Mouse (Mus musculus) telencephalon, adult 2 months (tissue): Measurements from ENCODE around the gene Reep3.

Experiments
- DNase-seq: peaks from one replicate; pipeline ENCODE4 v3.0.0-alpha.2; 2011; ENCODE audit warnings: low read depth, low spot score

Reep3 gene

DNA sequence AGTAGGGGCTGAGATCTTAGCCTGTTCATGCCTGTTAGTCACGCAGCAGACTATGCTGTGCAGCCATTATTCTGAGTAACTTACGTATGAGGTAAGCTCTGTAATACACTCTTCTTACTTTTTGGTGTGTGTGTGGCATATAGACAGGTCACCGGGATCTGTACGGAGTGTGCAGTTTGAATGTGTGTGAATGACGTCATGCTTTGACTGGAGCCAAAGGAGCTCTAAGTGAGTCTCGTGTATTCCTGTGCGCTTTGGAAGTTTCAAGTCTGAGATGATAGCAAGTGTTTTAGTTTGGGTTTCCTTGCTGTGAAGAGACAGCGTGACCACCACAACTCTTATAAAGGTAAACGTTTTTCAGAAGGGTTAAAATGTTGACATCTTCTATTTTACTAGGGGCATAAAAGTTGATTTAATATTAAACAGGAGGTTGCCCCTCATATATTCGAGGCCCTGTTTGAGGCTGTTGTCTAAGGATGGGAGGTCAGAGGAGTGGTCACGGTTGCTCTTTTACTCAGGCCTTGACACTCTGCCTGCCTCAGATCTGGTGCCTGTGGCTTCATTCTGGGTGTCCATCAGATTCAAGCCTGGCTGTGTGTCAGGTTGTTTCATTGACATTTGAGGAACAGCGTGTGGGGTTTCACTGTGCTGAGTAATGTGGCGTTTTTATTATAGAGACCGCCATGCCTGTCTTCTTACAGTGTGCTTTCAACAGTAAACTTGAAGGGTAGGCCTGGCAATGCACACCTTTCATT, 14.5 kb upstream of the Reep3 start:
- DNase-seq: no peak

- DNase-seq: no peak
Measured at GRCm38 (mm10) chr10:67109635-67110034, 12.9 kb upstream of the Reep3 start.

DNA sequence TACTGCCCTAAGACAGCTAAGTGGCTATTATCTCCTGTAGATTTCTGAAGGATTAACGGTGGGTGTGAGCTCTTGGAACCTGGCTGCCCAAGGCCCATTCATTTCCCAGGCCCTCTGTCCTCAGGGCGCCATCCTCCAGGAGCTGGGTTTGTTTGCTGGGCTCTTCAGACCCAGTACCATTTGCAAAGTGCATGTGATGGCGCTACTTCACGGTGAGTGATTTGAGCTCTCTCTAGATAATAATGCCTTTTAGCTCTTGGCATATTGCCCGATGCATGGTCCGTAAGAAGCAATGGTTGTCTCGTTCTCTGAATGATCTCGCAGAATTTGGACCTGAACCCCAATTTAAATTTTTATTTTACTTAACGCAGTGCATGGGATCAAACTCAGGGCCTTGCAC, 11.4 kb upstream of the Reep3 start:
- DNase-seq: no peak

GRCm38 (mm10) chr10:67107017-67107761, 10.4 kb upstream of the Reep3 start:
- DNase-seq: no peak

DNA sequence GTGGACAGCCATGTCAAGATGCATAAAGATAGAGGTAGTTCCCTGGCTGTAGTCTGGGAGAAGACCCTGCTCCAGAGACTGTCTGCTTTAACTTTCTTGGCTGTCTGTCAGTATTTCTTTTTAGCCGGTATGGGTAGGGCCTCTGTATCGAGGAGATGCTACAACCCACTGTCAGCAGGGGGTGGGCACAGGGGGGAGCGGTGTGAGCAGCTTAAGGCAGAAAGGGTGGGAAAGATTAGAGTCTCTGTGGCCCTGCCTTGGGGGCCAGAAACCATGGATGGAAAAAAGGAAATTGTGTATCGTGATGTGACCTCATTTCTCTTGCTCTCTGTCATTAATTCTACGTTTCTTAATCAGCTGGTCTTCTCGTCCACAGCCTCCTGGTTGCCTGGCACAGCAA, 9.7 kb upstream of the Reep3 start:
- DNase-seq: no peak

- no peak for DNase-seq
Measured at GRCm38 (mm10) chr10:67105331-67106217, 8.8 kb upstream of the Reep3 start.

GRCm38 (mm10) chr10:67104543-67104942, 7.8 kb upstream of the Reep3 start:
- no peak for DNase-seq

DNA sequence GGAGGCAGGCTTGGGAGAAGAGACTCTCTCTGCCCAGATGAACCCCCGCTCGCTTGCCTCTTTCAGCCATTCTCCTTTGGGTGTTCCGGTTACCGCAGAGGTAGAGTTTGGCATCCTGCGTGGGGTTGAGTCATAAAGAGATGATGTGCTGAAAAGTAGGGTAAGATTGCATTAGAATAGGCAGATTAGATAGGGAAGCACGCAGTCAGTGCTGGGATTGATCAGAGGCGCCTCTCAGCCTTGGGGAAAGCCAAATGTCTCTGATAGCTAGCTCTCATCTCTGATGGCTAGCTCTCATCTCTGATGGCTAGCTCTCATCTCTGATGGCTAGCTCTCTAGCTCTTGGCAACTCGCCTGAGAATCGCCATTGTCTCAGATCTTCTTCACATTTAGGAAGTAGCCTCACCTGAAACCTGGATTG, 4.1 kb upstream of the Reep3 start:
- no peak for DNase-seq

DNA sequence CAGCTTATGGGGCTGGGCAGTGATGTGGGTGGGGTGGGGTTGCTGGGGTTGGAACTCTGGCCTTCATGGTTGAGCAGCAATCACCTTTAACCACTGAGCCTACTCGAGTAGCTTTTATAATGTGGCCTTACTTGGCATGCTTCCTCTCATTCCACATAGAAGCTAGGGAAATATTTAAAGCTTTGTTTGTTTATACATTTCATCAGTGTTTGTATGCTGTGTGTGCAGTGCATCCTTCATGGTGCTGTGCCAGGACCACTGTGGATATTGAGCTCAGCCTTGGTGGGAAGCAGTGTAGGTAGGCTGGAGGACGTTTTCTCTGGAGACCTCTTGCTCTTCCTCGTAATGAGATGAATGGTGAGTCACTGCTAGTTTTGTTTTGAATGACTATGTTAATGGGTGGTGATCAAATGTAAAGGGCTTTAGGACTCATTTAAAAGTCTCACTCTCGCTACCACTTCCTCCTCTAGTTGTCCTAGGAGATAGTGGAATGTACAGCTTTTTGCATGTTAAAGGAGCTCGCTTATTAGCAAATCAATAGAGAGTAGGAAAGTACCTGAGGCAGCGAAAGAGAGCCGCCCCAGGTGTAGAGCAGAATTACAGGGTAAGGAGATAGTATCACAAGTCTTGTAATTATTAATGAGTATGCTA, 3.4 kb upstream of the Reep3 start:
- DNase-seq: no peak

DNA sequence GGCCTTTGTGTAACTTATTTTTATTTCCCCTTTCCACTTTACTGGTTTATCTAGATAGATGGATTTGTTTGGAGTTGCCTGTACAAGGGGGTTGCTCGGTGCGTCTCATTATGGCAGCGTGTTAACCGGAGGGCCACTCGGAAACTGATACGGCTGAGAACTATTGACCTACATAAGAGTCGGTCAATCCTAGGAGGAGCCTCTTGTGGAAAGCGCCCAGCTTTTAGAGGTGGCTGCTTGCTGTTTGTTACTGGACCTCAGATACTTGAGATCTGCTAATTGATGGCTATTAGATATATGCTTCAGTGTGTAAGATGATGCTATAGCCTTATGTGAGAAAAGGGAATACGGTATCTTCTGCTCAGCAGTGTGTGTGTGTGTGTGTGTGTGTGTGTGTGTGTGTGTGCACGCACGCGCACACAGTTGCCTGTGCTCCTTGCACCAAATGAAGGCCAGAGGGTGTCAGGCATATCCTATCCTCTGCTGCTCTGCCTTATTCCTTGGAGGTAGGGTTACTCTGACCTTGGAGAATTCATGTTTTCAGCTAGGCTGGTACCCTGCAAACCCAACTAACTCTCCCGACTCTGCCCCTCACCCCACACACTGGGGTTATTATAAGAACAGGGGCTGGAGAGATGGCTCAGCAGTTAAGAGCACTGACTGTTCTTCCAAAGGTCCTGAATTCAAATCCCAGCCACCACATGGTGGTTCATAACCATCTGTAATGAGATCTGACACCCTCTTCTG, 2.6 kb upstream of the Reep3 start:
- DNase-seq: no peak

DNA sequence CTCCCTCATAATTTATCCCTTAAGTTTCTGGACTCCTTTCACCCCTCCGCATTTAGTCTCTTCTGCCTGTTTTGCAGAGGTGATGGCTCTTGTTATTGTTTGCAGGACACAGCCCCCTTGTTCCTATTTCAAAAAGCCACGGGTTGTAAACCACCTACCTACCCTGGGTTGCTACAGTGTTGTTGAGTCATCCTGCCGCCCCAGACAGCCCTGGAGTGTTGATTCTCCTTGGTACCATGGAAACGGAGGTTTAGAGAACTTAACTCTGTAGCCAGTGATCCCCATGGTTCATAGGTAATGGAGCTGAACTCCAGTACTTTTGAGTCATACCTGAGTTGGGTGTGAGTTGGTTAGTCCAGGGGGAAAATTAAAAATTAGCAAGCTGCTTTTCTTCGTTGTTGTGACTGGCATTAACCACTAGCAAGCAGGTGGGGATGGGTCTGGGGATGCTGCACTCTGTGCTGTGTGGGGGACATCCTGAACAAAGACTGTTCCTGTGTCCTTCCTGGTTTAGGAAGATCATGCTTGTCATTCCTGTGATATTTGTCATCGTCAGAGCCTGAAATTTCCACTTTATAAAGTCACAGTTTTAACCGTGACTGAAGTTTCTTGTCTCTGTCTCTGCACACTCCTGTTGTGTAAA, 1.8 kb upstream of the Reep3 start:
- peak; percentile 48 for DNase-seq

DNA sequence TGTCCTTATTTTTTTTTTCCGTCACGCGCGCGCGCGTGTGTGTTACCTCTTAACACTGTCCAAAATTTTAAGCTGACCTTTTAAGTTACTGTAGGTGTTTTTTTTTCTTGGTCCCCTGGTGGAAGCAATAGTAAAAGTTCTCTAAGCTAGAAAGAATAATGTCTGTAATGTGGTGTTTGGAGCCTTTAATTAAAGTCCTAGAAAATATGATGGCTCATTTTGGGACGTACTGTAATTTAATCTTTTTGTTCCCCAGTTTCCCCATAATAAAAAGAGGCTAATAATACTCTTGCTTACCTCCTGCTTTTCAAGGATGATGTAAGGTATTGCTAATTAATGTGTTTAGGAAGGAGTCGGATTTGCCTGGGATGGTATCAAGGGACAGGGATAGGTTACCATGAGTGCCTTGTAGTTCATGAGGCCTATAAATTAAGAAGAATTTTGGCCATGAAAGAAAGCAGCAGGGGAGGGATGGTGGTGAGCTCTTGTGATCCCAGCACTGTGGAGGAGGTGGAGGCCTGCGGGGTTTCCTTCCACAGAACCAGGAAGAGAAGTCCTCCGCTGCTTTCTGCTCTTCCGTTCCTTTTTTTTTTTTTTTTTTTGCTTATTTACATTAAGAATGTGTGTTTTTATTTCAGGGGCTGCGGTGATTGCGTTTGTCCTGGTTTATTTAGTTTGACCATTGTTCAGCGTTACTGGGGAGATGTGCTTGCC, 849 bp upstream of the Reep3 start:
- DNase-seq: no peak

- DNase-seq: peak; percentile 76
Measured at GRCm38 (mm10) chr10:67095798-67096620, 736 bp downstream of the Reep3 start, which contains the start of gene Jmjd1c. Gene Jmjd1c, plus strand, starts transcription at chr10:67096125.

DNA sequence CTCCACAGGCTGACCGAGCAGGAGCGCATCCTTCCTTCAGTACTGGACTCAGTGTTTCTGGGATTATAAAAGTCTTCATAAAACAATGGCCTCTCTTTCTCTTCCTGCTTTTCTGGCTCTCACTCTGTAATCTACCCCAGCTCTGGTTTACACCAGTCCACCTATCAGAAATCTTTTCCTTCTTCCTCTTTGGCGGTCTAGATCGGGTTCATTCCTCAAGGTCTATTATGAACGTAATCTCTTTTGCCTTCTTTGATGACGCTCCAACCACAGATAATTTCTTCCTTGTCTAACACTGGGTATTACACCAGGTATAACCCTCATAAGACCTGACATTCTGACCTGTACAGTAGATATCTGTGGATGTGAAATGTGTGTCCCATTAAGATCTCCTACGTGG, 1.8 kb downstream of the Reep3 start:
- DNase-seq: no peak

DNA sequence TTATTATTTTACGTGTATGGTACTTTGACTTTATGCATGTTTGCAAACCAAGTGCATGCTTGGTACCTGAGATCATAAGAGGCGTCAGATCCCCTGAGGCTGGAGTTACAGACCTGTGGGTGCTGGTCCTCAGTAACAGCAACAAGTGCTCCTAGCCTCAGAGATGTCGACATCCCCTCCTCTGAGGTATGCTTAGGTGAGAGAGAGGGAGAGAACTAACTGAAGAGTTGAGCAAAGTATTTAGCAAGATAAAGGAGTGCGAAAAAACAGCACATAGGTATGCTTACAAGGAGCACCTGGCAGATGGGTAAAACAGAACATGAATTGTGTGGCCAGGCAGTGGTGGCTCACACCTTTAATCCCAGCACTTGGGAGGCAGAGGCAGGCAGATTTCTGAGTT, 6.1 kb downstream of the Reep3 start:
- no peak for DNase-seq

GRCm38 (mm10) chr10:67087447-67088226, 9.1 kb downstream of the Reep3 start:
- no peak for DNase-seq

DNA sequence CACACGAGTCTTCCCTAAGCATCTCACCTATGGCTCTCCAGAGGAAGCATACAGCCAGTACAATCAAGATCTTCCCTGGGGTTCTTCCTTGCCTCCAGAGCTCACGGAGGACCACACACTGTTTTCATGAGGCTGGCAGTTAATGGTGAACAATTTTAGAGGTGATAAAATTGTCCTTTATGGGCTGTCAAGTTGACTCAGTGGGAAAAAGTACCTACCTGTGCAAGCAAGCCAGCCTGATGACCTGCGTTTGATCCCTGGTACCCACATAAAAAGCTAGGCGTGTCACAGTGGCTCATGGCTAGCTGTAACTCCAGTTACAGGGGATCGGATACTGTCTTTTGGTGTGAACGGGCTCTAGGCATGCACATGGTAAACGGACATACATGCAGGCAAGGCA, 10.8 kb downstream of the Reep3 start:
- no peak for DNase-seq

DNA sequence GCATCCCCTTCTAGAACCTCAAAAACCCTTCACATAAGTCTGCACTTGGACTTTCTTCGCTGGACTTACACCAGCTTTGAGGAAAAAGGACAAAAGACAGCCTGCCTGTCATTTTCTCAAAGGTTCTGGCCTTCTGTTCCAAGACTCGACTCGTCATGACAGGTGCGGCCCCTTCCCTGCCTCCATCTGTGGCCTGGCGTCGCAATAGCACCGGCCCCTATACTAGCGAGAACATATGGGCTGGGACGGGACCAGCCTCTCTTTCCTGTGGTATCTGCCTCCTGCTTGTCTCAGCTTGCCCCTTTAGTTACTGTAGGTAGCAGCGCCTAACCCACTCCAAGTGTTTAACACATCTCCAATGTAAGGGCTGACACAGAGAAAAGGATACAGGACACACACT, 11.6 kb downstream of the Reep3 start:
- no peak for DNase-seq
